Mouse (Mus musculus): ENCODE results near the gene Gm4131. TPM values are rescaled to one million over a fixed set of nuclear protein-coding genes. Genes with fewer than 3 reads are reported as not detected.

Gm4131 gene
- polyA plus RNA-seq, 1 experiment from 2014 or later, result not detected

GRCm38 (mm10) chr14:62561875-62562748 is 4.6 kb downstream of the Gm4131 start:
- no peak overlapping the region for H3K27ac ChIP-seq (ENCODE audit: low read depth)
- H3K4me3 ChIP-seq (ENCODE audit: low read depth, low read length), result no peak overlapping the region
- no peaks in the 10 kb centered on the region for H3K9me3 ChIP-seq (ENCODE audit: low read depth, low read length)
- no peaks in the 10 kb centered on the region for H3K36me3 ChIP-seq (ENCODE audit: insufficient read depth)
- H3K9ac ChIP-seq, result no peak overlapping the region
- H3K27me3 ChIP-seq (ENCODE audit: insufficient read depth, low read length), result peaks cover 2% of the 10 kb centered on the region; the same call in 1 of the 2 replicates
- no peak for TF ChIP-seq CTCF (IDR thresholded peaks at IDR 0.05; ENCODE audit: low read depth)
- ATAC-seq (ENCODE audit: insufficient read depth) (no peak), DNase-seq (peak; percentile 22)
- no peak overlapping the region for H3K4me2 ChIP-seq
- H3K4me1 ChIP-seq (ENCODE audit: insufficient read depth), result peaks cover 4% of the 10 kb centered on the region; the same call in 1 of the 2 replicates
- 40% methylated on average over 17 of the region's 17 CpGs for WGBS

GRCm38 (mm10) chr14:62557111-62557510 is 9.6 kb downstream of the Gm4131 start:
- no peak overlapping the region for H3K4me2 ChIP-seq
- H3K27ac ChIP-seq (ENCODE audit: low read depth), result no peak overlapping the region
- peaks cover 13% of the 10 kb centered on the region for H3K4me1 ChIP-seq (ENCODE audit: insufficient read depth)
- H3K27me3 ChIP-seq (ENCODE audit: insufficient read depth, low read length), result peaks cover 13% of the 10 kb centered on the region; the same call in 1 of the 2 replicates
- TF ChIP-seq CTCF (IDR thresholded peaks at IDR 0.05; ENCODE audit: low read depth), result no peak
- no peaks in the 10 kb centered on the region for H3K9me3 ChIP-seq (ENCODE audit: low read depth, low read length)
- 77% methylated on average over 3 of the region's 3 CpGs for WGBS
- H3K4me3 ChIP-seq (ENCODE audit: low read depth, low read length), result no peak overlapping the region
- no peak for DNase-seq
- no peak for ATAC-seq (ENCODE audit: insufficient read depth)
- H3K36me3 ChIP-seq (ENCODE audit: insufficient read depth), result no peaks in the 10 kb centered on the region
- no peak overlapping the region for H3K9ac ChIP-seq

GRCm38 (mm10) chr14:62555840-62556810 is 10.6 kb downstream of the Gm4131 start:
- TF ChIP-seq CTCF (IDR thresholded peaks at IDR 0.05; ENCODE audit: low read depth), result no peak
- 11% methylated on average over 38 of the region's 38 CpGs for WGBS
- no peaks in the 10 kb centered on the region for H3K9me3 ChIP-seq (ENCODE audit: low read depth, low read length)
- peaks cover 9% of the 10 kb centered on the region for H3K4me1 ChIP-seq (ENCODE audit: insufficient read depth)
- H3K27me3 ChIP-seq (ENCODE audit: insufficient read depth, low read length), result peaks cover 13% of the 10 kb centered on the region; the same call in 1 of the 2 replicates
- DNase-seq (peak; percentile 12), ATAC-seq (ENCODE audit: insufficient read depth) (0 out of 2 replicates have a peak, but pooled peaks have one; percentile 9)
- peak overlapping the region; percentile 96 for H3K4me2 ChIP-seq
- no peak overlapping the region for H3K27ac ChIP-seq (ENCODE audit: low read depth)
- no peaks in the 10 kb centered on the region for H3K36me3 ChIP-seq (ENCODE audit: insufficient read depth)
- H3K9ac ChIP-seq, result peak overlapping the region; percentile 63
- H3K4me3 ChIP-seq (ENCODE audit: low read depth, low read length), result peak overlapping the region; percentile 58

GRCm38 (mm10) chr14:62555309-62555829 is 11.4 kb downstream of the Gm4131 start, which contains the start of gene Fam124a:
TSS of gene Fam124a (plus strand) at chr14:62555737.
- ATAC-seq (ENCODE audit: insufficient read depth) (peak; percentile 88), DNase-seq (peak; percentile 91)
- no peaks in the 10 kb centered on the region for H3K9me3 ChIP-seq (ENCODE audit: low read depth, low read length)
- peak within 1 kb of the TSS; percentile 96 for H3K4me2 ChIP-seq
- no peaks in the 10 kb centered on the region for H3K36me3 ChIP-seq (ENCODE audit: insufficient read depth)
- peak within 1 kb of the TSS; percentile 58 for H3K4me3 ChIP-seq (ENCODE audit: low read depth, low read length)
- no peak within 1 kb of the TSS for H3K27ac ChIP-seq (ENCODE audit: low read depth)
- peak within 1 kb of the TSS; percentile 63 for H3K9ac ChIP-seq
- no peak for TF ChIP-seq CTCF (IDR thresholded peaks at IDR 0.05; ENCODE audit: low read depth)
- peaks cover 9% of the 10 kb centered on the region for H3K4me1 ChIP-seq (ENCODE audit: insufficient read depth)
- under 1% methylated on average over 51 of the region's 51 CpGs for WGBS
- H3K27me3 ChIP-seq (ENCODE audit: insufficient read depth, low read length), result peaks cover 13% of the 10 kb centered on the region; the same call in 1 of the 2 replicates

DNA sequence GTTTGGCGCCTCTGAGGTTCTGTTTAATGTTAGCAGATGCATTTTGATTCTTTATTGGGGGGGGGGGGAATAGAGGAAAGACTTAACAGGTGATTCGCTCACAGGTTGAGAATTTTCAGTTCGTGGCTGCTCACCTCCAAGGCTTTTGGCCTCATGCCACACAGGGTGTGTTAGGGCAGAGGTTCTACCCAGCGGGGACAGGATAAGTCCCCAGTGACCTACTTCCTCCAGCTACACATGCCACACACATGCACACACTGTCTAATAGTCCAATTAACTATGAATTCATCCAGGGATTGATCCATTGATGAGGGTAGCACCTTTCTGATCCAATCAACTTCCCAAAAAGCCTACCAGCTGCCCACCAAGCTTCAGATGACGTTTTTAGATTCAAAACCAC is 12.9 kb downstream of the Gm4131 start:
- no peak for TF ChIP-seq CTCF (IDR thresholded peaks at IDR 0.05; ENCODE audit: low read depth)
- Histone ChIP-seq H3K4me1 (ENCODE audit: insufficient read depth) (peaks cover 13% of the 10 kb centered on the region), H3K27ac (ENCODE audit: low read depth) (no peak overlapping the region), H3K4me2 (no peak overlapping the region), H3K36me3 (ENCODE audit: insufficient read depth) (no peaks in the 10 kb centered on the region), H3K4me3 (ENCODE audit: low read depth, low read length) (no peak overlapping the region), H3K27me3 (ENCODE audit: insufficient read depth, low read length) (peaks cover 13% of the 10 kb centered on the region; the same call in 1 of the 2 replicates), H3K9me3 (ENCODE audit: low read depth, low read length) (no peaks in the 10 kb centered on the region), H3K9ac (no peak overlapping the region)
- WGBS, result 73% methylated on average over 5 of the region's 5 CpGs
- no peak for ATAC-seq (ENCODE audit: insufficient read depth)
- no peak for DNase-seq

GRCm38 (mm10) chr14:62552771-62553170 is 13.9 kb downstream of the Gm4131 start:
- 88% methylated on average over 4 of the region's 4 CpGs for WGBS
- Histone ChIP-seq H3K9ac (no peak overlapping the region), H3K27ac (ENCODE audit: low read depth) (no peak overlapping the region), H3K36me3 (ENCODE audit: insufficient read depth) (no peaks in the 10 kb centered on the region), H3K27me3 (ENCODE audit: insufficient read depth, low read length) (peaks cover 13% of the 10 kb centered on the region; the same call in 1 of the 2 replicates), H3K4me3 (ENCODE audit: low read depth, low read length) (no peak overlapping the region), H3K4me2 (no peak overlapping the region), H3K4me1 (ENCODE audit: insufficient read depth) (peaks cover 13% of the 10 kb centered on the region), H3K9me3 (ENCODE audit: low read depth, low read length) (no peaks in the 10 kb centered on the region)
- DNase-seq (peak; percentile 59), ATAC-seq (ENCODE audit: insufficient read depth) (no peak)
- TF ChIP-seq CTCF (IDR thresholded peaks at IDR 0.05; ENCODE audit: low read depth), result no peak
